Mouse (Mus musculus): Measurements from ENCODE around the gene Rtn4. TPM values are rescaled to one million over a fixed set of nuclear protein-coding genes. Genes with fewer than 3 reads are reported as not detected.

The Rtn4 gene
- polyA plus RNA-seq, 1 experiment from 2014 or later: 65.8 TPM

DNA sequence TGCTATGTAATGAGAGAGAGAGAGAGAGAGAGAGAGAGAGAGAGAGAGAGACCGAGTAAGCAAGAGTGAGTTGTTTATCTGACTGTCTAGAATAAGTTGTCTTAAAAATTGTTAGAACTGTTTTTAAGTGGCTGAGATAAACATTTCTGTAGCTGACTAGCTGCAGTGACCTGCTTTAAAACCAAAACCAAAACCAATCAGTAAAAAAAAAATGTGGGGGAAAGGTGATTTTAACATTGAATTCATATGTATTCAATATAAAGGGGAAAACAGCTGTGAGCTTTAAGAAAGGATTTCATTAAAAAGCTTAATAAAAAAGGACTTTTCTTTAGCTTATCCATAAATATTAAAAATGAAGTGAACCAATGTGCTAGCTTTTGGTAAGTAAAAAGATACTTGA lies 26.9 kb downstream of the Rtn4 start:
- H3K27me3 ChIP-seq (ENCODE audit: low read depth, poor library complexity, severe bottlenecking): no peaks in the 10 kb centered on the region
- WGBS: 91% methylated on average over 1 of the region's 1 CpGs
- DNase-seq (ENCODE audit: low spot score): no peak

DNA sequence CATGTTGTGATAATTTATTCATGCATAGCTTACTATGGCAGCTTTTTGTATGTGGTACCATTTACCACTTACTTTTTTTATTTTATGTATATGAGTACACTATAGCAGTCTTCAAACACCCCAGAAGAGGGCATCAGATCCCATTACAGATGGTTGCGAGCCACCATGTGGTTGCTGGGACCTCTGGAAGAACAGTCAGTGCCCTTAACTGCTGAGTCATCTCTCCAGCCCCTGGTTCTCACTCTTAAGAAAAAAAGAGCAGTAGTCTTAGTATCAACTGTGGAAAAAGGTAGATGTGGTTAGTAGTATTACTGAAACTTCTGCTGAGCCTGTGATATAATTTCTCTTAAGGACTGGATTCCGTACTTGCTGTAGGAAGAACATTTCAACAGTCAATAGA lies 31.5 kb downstream of the Rtn4 start:
- no peak overlapping the region for H3K27ac ChIP-seq (replicated peaks)
- H3K36me3 ChIP-seq: peaks cover 8% of the 10 kb centered on the region; the same call in 1 of the 2 replicates
- no peaks in the 10 kb centered on the region for H3K9me3 ChIP-seq (replicated peaks)
- DNase-seq (ENCODE audit: low spot score): no peak
- H3K4me1 ChIP-seq: no peaks in the 10 kb centered on the region
- 94% methylated on average over 2 of the region's 2 CpGs for WGBS
- H3K27me3 ChIP-seq (ENCODE audit: low read depth, poor library complexity, severe bottlenecking): no peaks in the 10 kb centered on the region
- no peak overlapping the region for H3K4me3 ChIP-seq

More for the DNA sequence above, 26.9 kb downstream of the Rtn4 start:
- no peaks in the 10 kb centered on the region for H3K9me3 ChIP-seq (replicated peaks)
- H3K4me1 ChIP-seq: peaks cover 5% of the 10 kb centered on the region; the same call in 1 of the 2 replicates
- H3K4me3 ChIP-seq: no peak overlapping the region
- no peak overlapping the region for H3K27ac ChIP-seq (replicated peaks)
- H3K36me3 ChIP-seq: peaks cover 5% of the 10 kb centered on the region; the same call in 1 of the 2 replicates

DNA sequence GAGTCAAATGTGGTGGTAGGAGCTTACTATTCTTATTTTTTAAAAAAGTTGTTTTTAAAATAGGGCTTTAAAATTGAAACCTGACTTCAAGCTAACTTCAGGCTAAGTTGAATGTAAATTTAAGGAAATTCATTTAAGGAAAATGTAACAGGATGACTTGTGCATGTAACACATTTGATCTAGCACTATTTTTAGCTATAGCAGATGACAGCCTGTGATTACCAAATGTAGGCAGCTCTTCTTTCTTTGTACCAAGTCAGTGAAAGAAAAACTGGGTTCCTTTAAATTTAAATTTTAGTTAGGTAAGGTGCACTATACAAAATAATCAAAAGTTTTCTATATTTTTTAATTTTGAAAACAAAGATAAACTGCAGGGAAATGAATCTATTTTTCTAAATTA lies 32.4 kb downstream of the Rtn4 start:
- Histone ChIP-seq H3K4me3 (no peak overlapping the region), H3K27ac (replicated peaks) (no peak overlapping the region), H3K36me3 (peaks cover 8% of the 10 kb centered on the region; the same call in 1 of the 2 replicates), H3K9me3 (replicated peaks) (no peaks in the 10 kb centered on the region), H3K27me3 (ENCODE audit: low read depth, poor library complexity, severe bottlenecking) (no peaks in the 10 kb centered on the region), H3K4me1 (no peaks in the 10 kb centered on the region)
- no peak for DNase-seq (ENCODE audit: low spot score)

DNA sequence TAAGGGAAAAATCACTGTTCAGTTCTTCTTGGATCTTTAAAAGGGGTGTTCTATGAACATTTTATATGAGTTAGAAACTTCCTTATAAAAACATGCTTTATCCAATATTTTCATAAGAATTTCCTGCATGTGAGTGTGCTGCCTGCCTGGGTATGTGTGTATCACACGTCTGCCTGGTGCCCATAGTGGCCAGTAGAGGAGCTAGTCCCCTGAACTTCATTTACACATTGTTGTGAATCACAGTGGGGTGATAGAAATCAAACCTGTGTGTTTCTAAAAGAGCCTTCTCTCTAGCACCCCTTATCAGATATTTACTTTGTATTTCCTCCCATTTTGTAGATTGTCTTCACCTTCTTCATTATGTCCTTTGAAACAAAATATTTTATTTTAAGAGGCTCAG lies 32.9 kb downstream of the Rtn4 start:
- Histone ChIP-seq H3K27ac (replicated peaks) (no peak overlapping the region), H3K4me1 (no peaks in the 10 kb centered on the region), H3K4me3 (no peak overlapping the region), H3K27me3 (ENCODE audit: low read depth, poor library complexity, severe bottlenecking) (no peaks in the 10 kb centered on the region), H3K9me3 (replicated peaks) (no peaks in the 10 kb centered on the region), H3K36me3 (peaks cover 8% of the 10 kb centered on the region; the same call in 1 of the 2 replicates)
- WGBS: 76% methylated on average over 1 of the region's 1 CpGs
- no peak for DNase-seq (ENCODE audit: low spot score)

DNA sequence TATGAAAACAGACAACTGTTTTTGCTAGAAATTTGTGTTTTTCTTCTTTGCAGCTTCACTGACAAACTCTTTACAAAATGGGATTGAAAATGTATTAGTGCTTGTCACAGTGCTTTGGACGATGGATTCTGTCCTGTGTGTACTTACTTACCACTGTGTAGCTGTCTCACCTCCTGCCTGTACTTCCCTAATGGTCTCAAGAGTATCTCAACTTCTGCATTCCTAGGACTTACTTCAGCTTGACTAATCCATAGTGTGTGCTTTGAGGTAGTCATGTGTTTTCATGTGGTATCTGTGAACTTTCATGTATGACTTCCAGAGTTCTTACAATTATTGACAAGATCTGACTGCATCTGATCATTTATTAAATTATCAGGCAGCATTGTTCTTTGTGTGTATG lies 35.2 kb downstream of the Rtn4 start:
- Histone ChIP-seq H3K4me1 (no peaks in the 10 kb centered on the region), H3K9me3 (replicated peaks) (no peaks in the 10 kb centered on the region), H3K27ac (replicated peaks) (no peak overlapping the region), H3K36me3 (peaks cover 8% of the 10 kb centered on the region; the same call in 1 of the 2 replicates), H3K27me3 (ENCODE audit: low read depth, poor library complexity, severe bottlenecking) (no peaks in the 10 kb centered on the region), H3K4me3 (no peak overlapping the region)
- WGBS: 100% methylated on average over 1 of the region's 1 CpGs
- no peak for DNase-seq (ENCODE audit: low spot score)

DNA sequence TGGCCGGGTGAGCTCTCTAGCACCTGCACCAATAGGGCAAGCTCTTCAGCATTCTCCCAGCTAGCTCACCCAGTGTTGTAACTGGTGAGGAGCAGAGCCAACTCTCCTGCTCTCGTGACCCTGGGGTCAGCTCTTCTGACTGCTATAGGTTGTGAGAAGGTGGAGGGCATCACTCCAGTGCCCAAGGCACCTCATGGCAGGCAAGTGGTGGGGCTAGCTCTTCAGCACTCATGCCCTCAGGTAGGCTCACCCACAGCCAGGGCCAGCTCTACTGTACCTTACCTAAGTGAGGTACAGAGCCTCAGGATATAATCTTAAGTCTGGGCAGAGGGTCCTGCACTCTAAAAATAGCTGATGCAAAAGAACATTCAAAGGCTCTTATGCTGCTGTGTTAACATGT lies 47.0 kb downstream of the Rtn4 start:
- H3K4me1 ChIP-seq: no peaks in the 10 kb centered on the region
- H3K4me3 ChIP-seq: no peak overlapping the region
- peaks cover 88% of the 10 kb centered on the region for H3K36me3 ChIP-seq
- no peak overlapping the region for H3K27ac ChIP-seq (replicated peaks)
- DNase-seq (ENCODE audit: low spot score): no peak
- 99% methylated on average over 2 of the region's 2 CpGs for WGBS
- H3K9me3 ChIP-seq (replicated peaks): no peaks in the 10 kb centered on the region
- H3K27me3 ChIP-seq (ENCODE audit: low read depth, poor library complexity, severe bottlenecking): no peaks in the 10 kb centered on the region

DNA sequence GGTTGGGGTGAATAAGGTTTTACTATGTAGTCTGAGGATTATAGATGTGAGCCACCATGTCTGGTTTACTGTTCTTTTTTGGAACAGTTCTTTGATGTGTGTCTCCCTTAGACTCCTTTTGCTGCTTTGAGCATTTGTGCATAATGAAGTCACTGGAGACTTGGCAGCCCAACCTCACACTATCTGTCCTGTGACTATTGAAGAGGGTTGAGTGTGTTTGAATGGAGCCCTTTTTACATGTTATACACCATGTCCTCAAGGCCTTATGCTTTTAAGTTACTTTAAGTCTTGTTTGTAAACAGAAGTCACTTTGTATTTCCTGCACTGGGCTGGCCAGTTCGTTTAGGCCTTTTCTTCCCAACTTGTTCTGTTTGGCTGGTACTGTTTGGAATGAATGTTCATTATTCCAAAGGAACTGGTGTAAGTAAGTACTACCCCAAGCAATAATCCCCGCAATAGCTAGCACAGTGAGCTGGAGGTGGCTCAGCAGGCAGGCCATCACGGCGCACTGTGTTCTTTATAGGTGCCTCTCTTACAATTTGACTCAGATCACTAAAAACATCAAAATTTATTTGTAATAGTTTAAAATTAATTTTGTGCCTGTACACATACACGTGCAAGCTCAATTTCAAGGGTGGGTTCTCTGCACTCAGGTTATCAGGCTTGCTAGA lies 52.1 kb downstream of the Rtn4 start:
- no peak for DNase-seq (ENCODE audit: low spot score)
- H3K9me3 ChIP-seq (replicated peaks): no peaks in the 10 kb centered on the region
- no peaks in the 10 kb centered on the region for H3K27me3 ChIP-seq (ENCODE audit: low read depth, poor library complexity, severe bottlenecking)
- 90% methylated on average over 5 of the region's 5 CpGs for WGBS
- no peak overlapping the region for H3K27ac ChIP-seq (replicated peaks)
- no peaks in the 10 kb centered on the region for H3K4me1 ChIP-seq
- H3K4me3 ChIP-seq: no peak overlapping the region
- peaks cover 74% of the 10 kb centered on the region for H3K36me3 ChIP-seq

DNA sequence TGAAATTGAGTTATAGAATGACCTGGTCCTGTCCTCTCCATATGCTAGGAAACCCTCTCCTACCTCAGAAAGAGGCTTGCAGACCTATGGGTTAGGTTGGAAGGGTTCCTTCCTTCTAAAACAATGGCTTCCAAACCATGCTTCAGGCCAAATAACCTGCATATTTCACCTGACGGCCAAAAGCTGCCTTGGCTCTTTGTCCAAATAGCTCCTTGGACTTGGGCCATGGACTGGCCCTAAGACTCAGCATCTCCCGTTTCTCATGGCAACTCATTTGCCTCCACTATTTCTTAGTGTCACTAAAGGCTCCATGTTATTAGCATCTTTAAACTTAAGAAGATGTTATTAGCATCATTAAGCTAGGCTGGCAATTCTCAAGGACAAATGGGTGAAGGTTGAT lies 52.8 kb downstream of the Rtn4 start:
- Histone ChIP-seq H3K4me1 (no peaks in the 10 kb centered on the region), H3K4me3 (no peak overlapping the region), H3K36me3 (peaks cover 70% of the 10 kb centered on the region), H3K27ac (replicated peaks) (no peak overlapping the region), H3K9me3 (replicated peaks) (no peaks in the 10 kb centered on the region), H3K27me3 (ENCODE audit: low read depth, poor library complexity, severe bottlenecking) (no peaks in the 10 kb centered on the region)
- WGBS: 82% methylated on average over 2 of the region's 2 CpGs
- DNase-seq (ENCODE audit: low spot score): no peak

DNA sequence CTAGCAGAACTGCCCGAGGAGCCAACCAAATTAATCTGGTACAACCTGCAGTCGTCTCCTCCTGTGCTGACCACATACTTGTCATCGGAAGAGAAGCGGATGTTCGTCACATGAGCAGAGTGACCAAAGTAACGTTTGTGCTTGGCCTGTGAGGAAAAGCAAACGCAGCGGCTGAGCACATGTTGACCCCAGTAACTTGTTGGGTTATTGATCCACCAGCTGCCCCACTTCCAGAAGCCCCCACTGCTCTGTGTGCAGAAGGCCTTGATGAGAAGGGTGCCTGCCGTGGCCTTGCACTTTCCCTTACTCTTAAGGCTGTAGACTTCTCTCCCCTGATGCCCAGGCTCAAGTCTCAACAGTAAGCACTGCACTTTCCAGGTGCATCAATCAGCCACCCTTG lies 53.5 kb downstream of the Rtn4 start:
- H3K4me1 ChIP-seq: no peaks in the 10 kb centered on the region
- no peak for DNase-seq (ENCODE audit: low spot score)
- H3K36me3 ChIP-seq: peaks cover 63% of the 10 kb centered on the region
- H3K27me3 ChIP-seq (ENCODE audit: low read depth, poor library complexity, severe bottlenecking): no peaks in the 10 kb centered on the region
- H3K9me3 ChIP-seq (replicated peaks): no peaks in the 10 kb centered on the region
- WGBS: 94% methylated on average over 9 of the region's 9 CpGs
- H3K4me3 ChIP-seq: no peak overlapping the region
- no peak overlapping the region for H3K27ac ChIP-seq (replicated peaks)

DNA sequence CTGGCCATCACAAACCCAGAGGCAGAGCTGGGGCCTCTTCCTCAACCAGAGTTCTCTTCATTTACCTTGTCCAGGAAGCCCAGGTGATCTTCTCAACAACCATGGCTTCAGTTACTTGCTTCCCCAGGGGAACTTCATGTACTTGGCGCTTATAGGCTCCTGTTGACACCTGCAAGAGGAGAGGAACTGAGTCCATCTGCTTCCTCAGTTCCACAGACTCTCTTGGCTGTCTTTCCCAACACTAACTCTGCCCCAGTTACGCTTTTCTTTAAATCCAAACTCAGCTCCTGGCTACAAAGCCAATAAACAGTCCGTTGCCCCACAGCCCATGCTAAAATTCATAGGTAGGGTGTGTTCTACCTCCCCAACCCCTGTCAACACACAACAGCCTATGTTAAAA lies 54.6 kb downstream of the Rtn4 start:
- Histone ChIP-seq H3K4me3 (no peak overlapping the region), H3K36me3 (peaks cover 52% of the 10 kb centered on the region), H3K4me1 (no peaks in the 10 kb centered on the region), H3K27me3 (ENCODE audit: low read depth, poor library complexity, severe bottlenecking) (no peaks in the 10 kb centered on the region), H3K9me3 (replicated peaks) (no peaks in the 10 kb centered on the region), H3K27ac (replicated peaks) (no peak overlapping the region)
- 96% methylated on average over 3 of the region's 3 CpGs for WGBS
- DNase-seq (ENCODE audit: low spot score): no peak

DNA sequence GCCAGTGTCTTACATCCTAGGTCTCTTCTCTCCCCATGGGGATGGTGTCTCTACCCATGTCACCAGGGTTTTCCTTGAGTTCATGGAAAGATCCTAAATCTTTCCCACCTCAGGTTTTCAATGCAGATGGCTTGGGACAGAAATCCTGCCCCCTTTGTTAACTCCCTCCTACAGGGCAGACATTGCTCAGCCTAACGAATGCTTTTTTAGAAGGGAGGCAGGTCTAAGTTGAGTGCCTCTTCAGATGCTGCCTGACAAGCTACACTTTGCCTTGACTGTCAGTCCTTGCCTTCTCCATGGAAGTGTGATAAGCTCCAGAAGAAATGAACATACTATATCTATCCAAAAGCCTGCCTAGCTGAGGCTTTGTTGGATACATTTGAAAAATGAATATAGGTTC lies 55.1 kb downstream of the Rtn4 start:
- H3K27me3 ChIP-seq (ENCODE audit: low read depth, poor library complexity, severe bottlenecking): no peaks in the 10 kb centered on the region
- H3K4me1 ChIP-seq: no peaks in the 10 kb centered on the region
- H3K27ac ChIP-seq (replicated peaks): no peak overlapping the region
- 85% methylated on average over 1 of the region's 1 CpGs for WGBS
- peaks cover 47% of the 10 kb centered on the region for H3K36me3 ChIP-seq
- no peak overlapping the region for H3K4me3 ChIP-seq
- no peaks in the 10 kb centered on the region for H3K9me3 ChIP-seq (replicated peaks)
- DNase-seq (ENCODE audit: low spot score): no peak

DNA sequence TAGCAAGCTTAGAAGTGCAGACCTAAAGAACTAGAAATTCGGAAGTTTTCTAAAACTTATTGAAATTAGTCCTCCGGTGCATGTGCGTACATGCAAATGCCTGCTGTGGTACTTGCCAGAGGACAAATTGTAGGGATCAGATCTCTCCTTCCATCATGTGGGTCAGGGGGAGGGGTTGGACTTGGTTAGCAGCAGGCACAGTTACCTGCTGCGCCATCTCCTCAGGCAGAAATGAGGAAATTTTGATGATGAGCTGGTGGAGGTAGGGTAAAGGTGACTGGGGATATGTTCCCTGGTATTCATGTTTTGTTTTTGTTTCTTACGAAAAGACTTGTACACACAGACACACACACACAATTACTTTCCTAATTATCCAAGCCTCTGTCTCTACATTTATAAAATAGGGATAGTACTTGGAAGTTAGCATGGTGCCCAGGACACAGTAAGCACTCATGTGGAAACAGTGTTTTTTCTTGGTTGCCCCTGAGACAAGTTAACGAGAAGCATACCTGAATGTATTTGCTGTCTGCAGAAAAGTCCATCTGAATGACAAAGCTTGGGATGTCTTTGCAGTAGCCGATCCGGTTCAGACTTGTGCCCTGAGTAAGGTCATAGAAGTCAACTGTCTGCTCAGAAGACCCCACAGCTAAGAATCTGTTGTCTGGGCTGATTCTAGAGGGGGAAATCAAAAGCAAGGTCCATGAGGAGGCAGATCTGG lies 56.2 kb downstream of the Rtn4 start:
- 91% methylated on average over 8 of the region's 8 CpGs for WGBS
- Histone ChIP-seq H3K27ac (replicated peaks) (no peak overlapping the region), H3K4me3 (no peak overlapping the region), H3K27me3 (ENCODE audit: low read depth, poor library complexity, severe bottlenecking) (no peaks in the 10 kb centered on the region), H3K4me1 (no peaks in the 10 kb centered on the region), H3K9me3 (replicated peaks) (no peaks in the 10 kb centered on the region), H3K36me3 (peaks cover 38% of the 10 kb centered on the region)
- DNase-seq (ENCODE audit: low spot score): no peak

DNA sequence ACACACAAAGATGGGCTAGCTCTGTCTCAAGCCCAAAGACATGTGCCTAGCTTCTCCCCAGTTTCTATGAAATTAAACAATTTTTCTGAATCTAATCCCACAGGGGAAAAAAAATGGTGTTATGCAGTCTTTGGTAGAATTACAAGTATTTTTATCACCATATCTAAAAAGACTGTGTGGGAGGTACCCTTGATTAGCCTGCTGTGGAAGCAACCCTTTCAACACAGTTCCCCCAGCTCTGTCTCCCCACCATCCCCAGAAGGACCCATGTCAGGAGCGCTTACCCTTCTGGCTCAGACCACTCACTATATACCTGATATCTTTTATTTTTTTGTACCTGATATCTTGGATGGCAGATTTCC lies 56.7 kb downstream of the Rtn4 start:
- DNase-seq (ENCODE audit: low spot score): no peak
- H3K4me1 ChIP-seq: no peaks in the 10 kb centered on the region
- H3K27ac ChIP-seq (replicated peaks): no peak overlapping the region
- 97% methylated on average over 1 of the region's 1 CpGs for WGBS
- H3K4me3 ChIP-seq: no peak overlapping the region
- H3K36me3 ChIP-seq: peaks cover 32% of the 10 kb centered on the region
- no peaks in the 10 kb centered on the region for H3K9me3 ChIP-seq (replicated peaks)
- H3K27me3 ChIP-seq (ENCODE audit: low read depth, poor library complexity, severe bottlenecking): no peaks in the 10 kb centered on the region
